Mouse (Mus musculus): Measurements from ENCODE around the gene Gm28827. TPM values are rescaled to one million over a fixed set of nuclear protein-coding genes. Genes with fewer than 3 reads are reported as not detected.

Gene Gm28827
- not detected for total RNA-seq (2023)

GRCm38 (mm10) chrY:83030647-83031046 is at the start of gene Gm28827:
Gm28827 (plus strand) TSS chrY:83030947.

Data from CD8-positive naive resting alpha-beta T cell, adult 57 days (primary cell).